Mouse (Mus musculus) layer of hippocampus, postnatal 36 days (tissue): ENCODE results near the gene Gtf2ird2. TPM values are rescaled to one million over a fixed set of nuclear protein-coding genes. Genes with fewer than 3 reads are reported as not detected.

Source experiments
- DNase-seq, 2 experiments: peaks; one replicate each; pipeline ENCODE4 v3.0.0; 2022
- total RNA-seq, 2 experiments: library from RNA; stranded (reverse); gene quantifications; 2 replicates each; pipeline ENCODE4 v1.2.3; 2021

The Gtf2ird2 gene
- 10 to 100 TPM; 14.0 to 14.6 TPM for total RNA-seq

DNA sequence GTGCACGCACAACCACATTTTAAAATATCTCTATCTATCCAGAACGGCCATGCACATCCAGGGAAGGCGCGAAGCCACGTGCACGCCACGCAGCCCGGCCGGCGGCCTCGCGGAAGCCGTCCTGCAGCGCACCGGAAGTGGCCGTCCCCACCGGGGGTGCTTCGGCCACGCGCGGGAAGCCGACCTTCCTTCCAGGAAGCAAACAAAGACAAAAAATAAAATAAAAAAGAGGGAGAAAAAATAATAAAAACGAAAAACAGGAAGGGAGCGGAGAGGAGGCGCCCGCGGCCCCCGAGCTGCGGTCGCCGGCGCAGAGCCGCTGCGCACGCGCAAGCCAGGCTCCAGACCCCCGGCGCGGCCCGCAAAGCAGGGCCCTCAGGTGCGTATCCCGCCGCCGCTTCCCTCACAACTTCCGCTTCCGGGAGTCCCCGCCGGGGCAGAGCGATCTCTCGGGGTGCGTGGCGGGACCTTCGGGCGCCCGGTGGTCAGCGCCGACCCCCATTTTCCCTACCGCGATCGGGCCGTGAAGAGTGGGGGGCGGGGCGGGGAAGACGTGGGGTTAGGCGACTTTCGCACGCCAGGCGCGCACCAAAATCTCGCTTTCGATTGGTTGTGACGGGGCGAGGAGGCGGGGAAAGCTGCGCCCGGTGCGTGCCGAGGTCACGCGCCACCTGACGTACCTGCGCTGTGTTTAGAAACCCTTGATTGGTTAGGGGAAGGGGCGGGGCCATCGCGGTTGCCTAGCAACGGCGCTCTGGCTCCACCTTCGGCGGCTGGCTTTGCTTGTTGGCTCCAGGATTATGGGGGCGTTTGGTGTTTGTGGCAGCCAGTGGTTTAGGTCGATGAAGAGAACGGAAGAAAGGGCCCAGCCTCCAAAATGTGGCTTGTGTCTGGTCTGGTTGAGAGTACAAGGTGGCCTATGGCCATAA is at the start of gene Gtf2ird2:
Gene Gtf2ird2, plus strand, starts transcription at position 140 of the 929 bp plus-strand sequence.
- peak; percentile 98 for DNase-seq

DNA sequence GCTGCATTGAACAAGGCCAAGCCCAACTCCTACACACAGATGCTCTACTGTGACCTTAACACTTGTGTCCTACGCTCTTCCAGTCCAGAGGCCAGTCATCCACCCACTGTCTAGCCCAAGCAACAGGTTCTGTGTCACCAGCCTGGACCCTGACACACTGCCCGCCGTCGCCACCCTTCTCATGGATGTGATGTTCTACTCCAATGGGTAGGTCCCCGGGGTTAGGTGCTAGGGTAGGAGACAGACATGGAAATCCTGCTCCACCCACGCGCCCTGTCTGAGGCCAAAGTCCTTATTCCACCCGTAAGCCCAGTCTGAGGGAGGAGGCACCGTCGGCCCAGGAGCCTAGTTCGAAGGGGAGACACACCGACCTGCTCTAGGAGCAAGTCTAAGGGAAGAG is 47.8 kb upstream of the Gtf2ird2 start:
- DNase-seq, result no peak

DNA sequence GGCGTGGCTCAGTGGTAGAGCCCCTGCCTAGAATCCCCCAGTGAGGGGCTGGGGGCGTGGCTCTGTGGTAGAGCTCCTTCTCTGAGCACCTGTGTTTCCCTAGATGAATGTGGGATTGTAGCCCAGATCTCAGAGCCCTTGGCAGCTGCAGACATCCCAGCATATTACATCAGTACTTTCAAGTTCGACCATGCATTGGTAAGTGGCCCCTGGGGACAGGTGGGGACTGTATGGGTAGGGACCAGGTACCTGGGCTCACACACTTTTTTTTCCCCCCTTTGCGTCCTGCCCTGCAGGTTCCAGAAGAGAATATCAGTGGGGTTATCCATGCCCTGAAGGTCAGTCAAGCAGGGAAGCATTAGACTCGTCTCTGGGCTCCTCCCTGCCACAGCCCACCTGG is 45.9 kb upstream of the Gtf2ird2 start:
- DNase-seq, result no peak

GRCm38 (mm10) chr5:134139429-134139828 is 44.4 kb upstream of the Gtf2ird2 start:
- DNase-seq, result no peak

- DNase-seq, result no peak
These were observed 42.6 kb upstream of the Gtf2ird2 start for GRCm38 (mm10) chr5:134141236-134141635.

- DNase-seq, result no peak
These were observed 41.4 kb upstream of the Gtf2ird2 start for GRCm38 (mm10) chr5:134142381-134142780.

- DNase-seq, result no peak
These were observed 38.8 kb upstream of the Gtf2ird2 start for GRCm38 (mm10) chr5:134144986-134145385.

GRCm38 (mm10) chr5:134147194-134147753 is 36.5 kb upstream of the Gtf2ird2 start:
- no peak for DNase-seq

- DNase-seq, result no peak
These were observed 35.7 kb upstream of the Gtf2ird2 start for GRCm38 (mm10) chr5:134148153-134148552.

- DNase-seq, result no peak
These were observed 31.9 kb upstream of the Gtf2ird2 start for GRCm38 (mm10) chr5:134151895-134152294.

GRCm38 (mm10) chr5:134155916-134156466 is 27.8 kb upstream of the Gtf2ird2 start:
- DNase-seq, result no peak

- no peak for DNase-seq
These were observed 19.1 kb upstream of the Gtf2ird2 start for GRCm38 (mm10) chr5:134164688-134165087.

- no peak for DNase-seq
These were observed 17.2 kb upstream of the Gtf2ird2 start for GRCm38 (mm10) chr5:134166642-134167041.

- DNase-seq, result no peak
These were observed 15.8 kb upstream of the Gtf2ird2 start for GRCm38 (mm10) chr5:134168033-134168432.

- DNase-seq, result no peak
These were observed 14.6 kb upstream of the Gtf2ird2 start for GRCm38 (mm10) chr5:134169231-134169630.

DNA sequence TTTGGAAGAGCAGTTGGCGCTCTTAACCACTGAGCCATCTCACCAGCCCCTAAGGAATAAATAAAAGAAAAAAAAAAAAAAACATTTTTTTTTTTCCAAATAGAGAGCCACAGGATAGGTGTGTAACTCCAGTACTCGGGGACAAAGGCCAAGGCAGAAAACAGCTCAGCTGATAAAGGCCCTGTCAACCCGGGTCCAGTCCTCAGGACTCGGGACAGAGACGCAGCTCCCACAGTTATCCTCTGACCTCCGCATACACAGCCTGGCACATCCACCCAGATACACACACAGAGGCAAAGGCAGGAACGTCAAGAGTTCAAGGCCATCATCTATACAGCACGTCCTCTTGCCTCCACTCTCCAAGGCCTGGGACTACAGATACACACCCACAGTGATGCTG is 13.7 kb upstream of the Gtf2ird2 start:
- no peak for DNase-seq

GRCm38 (mm10) chr5:134173206-134173605 is 10.6 kb upstream of the Gtf2ird2 start:
- no peak for DNase-seq

- DNase-seq, result no peak
These were observed 8.1 kb upstream of the Gtf2ird2 start for GRCm38 (mm10) chr5:134175696-134176095.

- peak; percentile 81 to 85 for DNase-seq
These were observed 7.5 kb upstream of the Gtf2ird2 start, which contains the start of gene Rcc1l for GRCm38 (mm10) chr5:134176169-134176881. TSS of gene Rcc1l (minus strand) at chr5:134176774.

- no peak for DNase-seq
These were observed 5.3 kb upstream of the Gtf2ird2 start for GRCm38 (mm10) chr5:134178536-134178935.

DNA sequence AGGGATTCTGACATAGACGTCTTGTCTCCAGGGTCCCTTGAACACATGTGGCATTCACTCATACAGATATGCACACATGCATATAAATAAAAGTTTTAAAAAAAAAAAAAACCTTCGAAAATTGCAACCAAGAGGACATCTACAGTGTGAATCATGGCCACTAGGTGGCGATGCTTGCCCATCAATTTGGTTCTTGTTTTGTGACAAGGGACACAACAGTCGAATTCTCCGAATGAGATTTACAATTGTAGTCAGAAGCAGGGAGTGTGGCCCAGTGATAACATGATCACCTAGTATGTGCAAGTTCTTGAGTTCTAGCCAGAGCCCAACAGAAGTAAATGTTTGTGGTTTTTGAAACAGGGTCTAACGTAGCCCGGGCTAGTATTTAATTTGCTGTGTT is 3.9 kb upstream of the Gtf2ird2 start:
- peak; percentile 68 to 71 for DNase-seq

DNA sequence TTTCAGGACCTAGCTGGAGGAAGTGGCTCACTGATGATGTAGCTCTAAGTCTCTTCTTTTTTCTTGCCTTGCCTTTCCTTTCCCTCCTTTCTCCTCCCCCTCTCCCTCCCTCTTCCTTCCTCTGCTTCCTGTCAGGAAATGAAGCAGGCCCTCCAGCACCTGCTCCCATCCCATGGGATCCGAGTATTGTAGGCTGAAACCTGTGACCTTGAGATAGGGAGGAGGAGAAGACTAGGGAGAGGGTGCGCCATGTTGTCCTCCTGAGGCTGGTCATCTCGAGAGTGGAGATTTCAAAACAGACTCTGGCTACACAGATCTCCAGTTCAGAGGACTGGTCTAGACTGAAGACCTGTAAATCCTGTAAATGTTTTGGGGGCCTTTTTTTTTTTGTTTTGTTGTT is 1.6 kb upstream of the Gtf2ird2 start:
- no peak for DNase-seq

DNA sequence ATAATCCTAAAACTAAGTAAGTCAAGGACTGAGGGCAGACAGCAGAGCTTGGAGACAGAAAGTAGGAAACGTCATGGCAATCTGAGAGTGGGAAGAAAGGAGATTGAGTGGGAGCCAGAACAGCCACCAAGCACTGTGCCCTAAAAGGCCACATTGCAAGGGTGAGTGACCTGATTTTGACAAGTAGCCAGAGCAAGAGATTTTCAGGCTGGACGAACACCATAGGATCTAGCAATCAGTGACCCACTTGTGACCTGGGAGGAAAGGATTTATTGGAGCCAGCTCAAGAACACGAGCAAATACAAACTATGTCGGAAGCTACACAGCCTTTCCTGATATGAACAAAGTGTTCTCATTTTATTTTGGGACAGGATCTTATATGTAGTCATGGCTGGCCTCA is 1.1 kb upstream of the Gtf2ird2 start:
- no peak for DNase-seq
